Mouse (Mus musculus): Measurements from ENCODE around the gene Hmx2.

Gene Hmx2

GRCm38 (mm10) chr7:131548473-131548872, at the start of gene Hmx2:
TSS of gene Hmx2 (plus strand) at chr7:131548773.
- DNase-seq = no peak

- DNase-seq = no peak
Measured at GRCm38 (mm10) chr7:131503739-131504138, 44.8 kb upstream of the Hmx2 start.

- DNase-seq = peak; percentile 89
Measured at GRCm38 (mm10) chr7:131539979-131540378, 8.6 kb upstream of the Hmx2 start.

- DNase-seq = no peak
Measured at GRCm38 (mm10) chr7:131541184-131542114, 7.1 kb upstream of the Hmx2 start.

- no peak for DNase-seq
Measured at GRCm38 (mm10) chr7:131542115-131542871, 6.3 kb upstream of the Hmx2 start, which contains the start of gene Hmx3. TSS of gene Hmx3 (plus strand) at chr7:131542867.

DNA sequence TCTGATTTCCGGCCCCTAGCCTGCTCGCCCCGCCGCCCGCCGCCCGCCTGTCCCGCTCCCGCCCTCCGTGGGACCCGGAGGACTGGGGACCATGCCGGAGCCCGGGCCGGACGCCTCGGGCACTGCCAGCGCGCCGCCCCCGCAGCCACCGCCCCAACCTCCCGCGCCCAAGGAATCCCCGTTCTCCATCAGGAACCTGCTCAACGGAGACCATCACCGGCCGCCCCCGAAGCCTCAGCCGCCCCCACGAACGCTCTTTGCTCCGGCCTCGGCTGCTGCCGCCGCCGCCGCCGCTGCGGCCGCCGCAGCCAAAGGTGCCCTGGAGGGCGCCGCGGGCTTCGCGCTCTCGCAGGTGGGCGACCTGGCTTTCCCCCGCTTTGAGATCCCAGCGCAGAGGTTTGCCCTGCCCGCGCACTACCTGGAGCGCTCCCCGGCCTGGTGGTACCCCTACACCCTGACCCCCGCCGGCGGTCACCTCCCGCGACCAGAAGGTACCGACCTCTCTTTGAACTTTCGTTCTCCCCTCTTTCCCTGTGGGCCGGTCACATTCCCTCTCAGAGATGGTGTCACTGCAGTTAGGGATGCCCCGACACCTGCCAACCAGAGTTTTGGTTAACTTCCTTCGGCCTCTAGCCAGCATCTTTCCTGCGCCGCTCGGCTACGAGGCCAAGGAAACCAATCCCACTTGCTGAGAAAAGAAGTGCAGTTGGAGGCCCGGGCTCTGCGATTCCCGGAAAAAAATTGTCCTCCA, 5.5 kb upstream of the Hmx2 start:
- DNase-seq = no peak

DNA sequence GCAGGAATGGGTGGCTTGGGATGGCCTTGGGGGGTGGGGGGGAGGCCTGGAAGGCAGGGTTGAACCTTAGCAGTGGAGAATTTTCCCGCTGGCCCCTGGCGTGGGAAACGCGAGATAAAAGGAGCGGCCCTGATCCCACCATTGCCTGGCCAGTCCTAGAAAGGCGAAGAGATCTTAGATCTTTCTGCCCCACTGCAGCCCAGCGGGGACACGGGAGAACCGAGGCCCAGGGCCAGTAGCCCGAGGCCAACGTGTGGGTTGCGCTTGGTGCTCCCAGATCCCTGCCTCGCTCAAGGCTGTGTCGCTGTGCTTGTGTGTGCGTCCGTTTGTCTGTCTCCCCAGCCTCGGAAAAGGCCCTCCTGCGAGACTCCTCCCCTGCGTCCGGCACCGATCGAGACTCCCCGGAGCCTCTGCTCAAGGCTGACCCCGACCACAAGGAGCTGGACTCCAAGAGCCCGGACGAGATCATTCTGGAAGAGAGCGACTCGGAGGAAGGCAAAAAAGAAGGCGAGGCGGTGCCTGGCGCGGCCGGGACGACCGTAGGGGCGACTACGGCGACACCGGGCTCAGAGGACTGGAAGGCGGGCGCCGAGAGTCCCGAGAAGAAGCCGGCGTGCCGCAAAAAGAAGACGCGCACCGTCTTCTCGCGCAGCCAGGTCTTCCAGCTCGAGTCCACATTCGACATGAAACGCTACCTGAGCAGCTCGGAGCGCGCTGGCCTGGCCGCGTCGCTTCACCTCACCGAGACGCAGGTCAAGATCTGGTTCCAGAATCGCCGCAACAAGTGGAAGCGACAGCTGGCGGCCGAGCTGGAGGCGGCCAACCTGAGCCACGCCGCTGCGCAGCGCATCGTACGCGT, 4.7 kb upstream of the Hmx2 start:
- peak; percentile 35 for DNase-seq

GRCm38 (mm10) chr7:131544871-131545270, 3.7 kb upstream of the Hmx2 start:
- DNase-seq = no peak

- no peak for DNase-seq
Measured at GRCm38 (mm10) chr7:131545701-131546385, 2.7 kb upstream of the Hmx2 start.

DNA sequence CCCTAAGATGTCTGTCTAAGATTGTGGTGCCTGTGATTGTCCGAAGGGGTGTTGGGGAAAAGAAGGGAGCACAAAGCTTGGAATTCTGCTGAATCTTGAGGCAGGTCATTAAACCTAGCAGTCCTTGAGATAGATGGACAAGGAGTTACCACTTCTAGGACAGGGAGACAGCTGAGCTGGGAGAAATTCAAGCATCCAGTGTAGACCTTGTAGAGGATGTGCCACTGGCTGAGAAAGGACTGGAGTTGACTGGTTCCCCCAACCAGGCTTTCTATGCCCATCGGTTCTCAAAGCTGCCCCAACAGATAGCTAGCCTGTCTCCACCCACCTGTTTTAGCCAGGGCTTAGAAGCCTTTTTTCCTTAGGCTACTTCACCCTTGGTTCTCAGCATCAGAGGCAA, 2.1 kb upstream of the Hmx2 start:
- no peak for DNase-seq

DNA sequence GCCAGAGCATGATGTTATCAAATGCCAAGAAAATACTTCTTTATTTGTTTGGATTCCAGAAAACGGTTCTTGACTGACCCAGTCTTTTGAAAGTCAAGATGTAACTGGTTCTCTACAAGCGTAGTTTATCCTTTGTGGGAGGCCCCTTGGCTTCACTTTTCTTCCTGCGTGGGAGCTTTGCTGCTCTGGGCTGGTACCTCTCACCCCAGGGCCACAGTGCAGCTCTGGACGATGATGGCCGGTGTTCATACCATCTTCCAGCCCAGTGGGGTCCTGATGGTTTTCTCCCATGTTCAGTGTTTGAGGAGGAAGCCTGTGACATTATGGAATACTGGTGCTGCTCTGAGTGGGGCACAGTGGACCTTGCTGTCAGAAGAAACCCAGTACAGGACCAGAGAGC, 1.1 kb upstream of the Hmx2 start:
- no peak for DNase-seq

DNA sequence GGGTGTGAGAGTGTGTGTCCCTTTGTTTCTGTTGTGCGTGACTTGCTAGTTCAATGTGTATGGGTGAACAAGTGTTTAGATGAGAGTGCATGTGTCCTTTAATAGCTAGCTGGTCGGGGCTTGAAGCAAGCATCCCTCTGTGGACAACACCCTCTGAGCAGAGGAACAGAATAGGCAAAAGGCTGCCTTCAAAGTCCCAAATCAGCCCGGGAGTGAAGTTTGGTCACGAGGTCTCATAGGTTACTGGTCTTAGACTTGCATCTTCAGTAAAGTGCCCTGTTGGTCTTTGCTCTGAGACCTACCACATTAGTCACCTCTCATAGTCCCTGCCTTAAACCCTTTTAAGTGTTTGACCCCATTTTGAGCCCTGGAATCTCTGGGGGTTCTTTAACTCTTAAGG, 2.9 kb downstream of the Hmx2 start:
- no peak for DNase-seq

- no peak for DNase-seq
Measured at GRCm38 (mm10) chr7:131551931-131552741, 3.6 kb downstream of the Hmx2 start.

GRCm38 (mm10) chr7:131552781-131553180, 4.2 kb downstream of the Hmx2 start:
- DNase-seq = no peak

DNA sequence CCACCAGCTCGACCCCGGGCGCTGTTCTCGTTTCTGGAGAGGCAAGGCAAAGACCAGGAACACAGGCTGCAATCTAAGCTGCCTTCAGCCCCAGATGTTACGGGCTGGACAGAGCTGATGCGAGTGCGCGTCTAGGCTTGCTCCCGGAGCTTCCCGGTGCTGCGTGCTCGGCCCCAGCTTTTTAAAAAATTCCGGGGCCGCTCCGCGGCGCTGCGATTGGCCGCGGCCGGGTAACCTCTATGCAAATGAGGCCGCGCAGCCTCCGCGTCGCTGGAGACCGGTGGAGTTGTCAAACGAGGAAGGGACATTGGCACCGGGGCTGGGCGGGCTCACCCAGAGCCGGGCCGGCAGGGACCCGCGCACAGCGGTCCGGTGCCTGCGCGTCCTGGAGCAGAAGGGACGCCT, 5.2 kb downstream of the Hmx2 start:
- peak; percentile 68 for DNase-seq

DNA sequence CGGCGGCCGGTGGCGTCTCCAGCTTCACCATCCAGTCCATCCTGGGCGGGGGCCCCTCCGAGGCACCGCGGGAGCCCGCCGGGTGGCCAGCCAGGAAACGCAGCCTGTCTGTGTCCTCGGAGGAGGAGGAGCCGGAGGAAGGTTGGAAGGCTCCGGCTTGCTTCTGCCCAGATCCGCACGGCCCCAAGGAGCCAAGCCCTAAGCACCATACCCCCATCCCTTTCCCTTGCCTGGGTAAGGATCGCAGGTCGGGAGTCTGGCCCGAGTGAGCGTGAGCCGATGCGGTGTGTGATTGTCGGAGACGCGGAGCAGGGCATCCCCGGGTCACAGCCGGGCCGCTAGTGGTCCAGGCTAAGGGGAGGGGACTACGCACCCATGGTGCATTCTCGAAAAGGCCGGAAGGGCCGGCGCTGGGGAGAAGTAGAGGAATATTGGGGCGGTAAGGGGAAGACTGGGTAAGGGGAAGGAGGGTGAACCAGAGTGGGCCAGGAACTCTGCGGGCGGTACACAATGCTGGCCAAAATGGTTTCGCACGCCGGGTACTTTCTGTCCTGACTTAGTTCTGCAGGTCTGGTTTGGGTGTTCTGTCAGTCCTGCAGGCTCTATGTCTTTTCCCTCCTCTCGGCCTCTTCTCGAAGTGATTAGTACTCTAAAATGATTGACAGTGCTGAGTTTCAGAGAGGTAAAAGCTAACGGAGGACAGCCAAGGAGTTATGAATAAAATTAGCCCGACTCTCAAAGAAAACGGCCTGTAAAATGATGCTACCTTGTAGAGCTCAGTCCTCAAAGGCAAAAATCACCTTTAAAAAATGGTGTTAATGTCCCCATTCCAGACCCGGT, 6.0 kb downstream of the Hmx2 start:
- peak; percentile 43 for DNase-seq

DNA sequence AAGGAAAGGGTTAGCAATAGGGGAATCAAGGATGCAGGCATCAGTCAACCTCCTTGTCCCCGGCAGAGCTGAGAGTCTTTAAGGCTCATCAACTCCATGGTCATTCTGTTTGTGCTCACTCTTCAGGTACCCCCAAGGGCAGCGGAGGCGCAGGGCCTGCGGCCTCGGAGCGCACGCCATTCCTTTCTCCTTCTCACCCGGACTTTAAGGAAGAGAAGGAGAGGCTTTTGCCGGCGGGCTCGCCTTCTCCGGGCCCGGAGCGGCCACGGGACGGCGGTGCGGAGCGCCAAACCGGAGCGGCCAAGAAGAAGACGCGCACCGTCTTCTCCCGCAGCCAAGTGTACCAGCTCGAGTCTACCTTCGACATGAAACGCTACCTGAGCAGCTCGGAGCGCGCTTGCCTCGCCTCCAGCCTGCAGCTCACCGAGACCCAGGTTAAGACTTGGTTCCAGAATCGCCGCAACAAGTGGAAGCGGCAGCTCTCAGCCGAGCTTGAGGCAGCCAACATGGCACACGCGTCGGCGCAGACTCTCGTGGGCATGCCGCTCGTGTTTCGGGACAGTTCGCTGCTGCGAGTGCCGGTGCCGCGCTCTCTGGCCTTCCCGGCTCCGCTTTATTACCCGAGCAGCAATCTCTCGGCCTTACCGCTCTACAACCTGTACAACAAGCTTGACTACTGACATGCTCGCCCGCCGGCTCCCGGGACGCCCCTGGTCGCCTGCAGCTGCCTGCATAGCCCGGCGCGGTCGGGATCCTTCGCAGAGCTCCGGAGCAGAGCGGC, 6.9 kb downstream of the Hmx2 start:
- DNase-seq = peak; percentile 65

DNA sequence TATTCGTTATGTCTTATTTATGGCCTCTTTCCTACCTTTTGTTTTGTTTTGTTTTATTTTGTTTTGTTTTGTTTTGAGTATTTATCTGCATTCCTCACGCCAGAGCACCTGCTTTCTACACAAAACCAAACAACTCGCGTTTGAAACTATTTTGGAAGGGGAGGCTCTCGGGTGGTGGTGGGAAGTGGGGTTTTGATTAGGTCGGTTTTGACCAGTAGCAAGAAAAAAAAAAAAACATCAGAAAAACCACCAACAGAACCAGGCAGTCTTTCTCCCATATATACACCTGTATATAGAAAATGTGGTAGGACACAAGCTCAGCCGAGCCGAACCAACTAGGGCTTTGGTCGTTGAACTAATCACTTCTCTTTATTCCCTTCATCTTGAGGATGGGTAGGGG, 7.5 kb downstream of the Hmx2 start:
- no peak for DNase-seq
